Mouse (Mus musculus) megakaryocyte, embryonic 14.5 days (primary cell): Measurements from ENCODE around the gene Tiparp.

ENCODE experiments used
- FLI1 ChIP-seq: IDR thresholded peaks from 2 replicates; pipeline ENCODE4 v1.6.1; 2012; ENCODE audit warnings: low read length, inconsistent platforms, mixed read lengths
- GATA1 ChIP-seq: IDR thresholded peaks from 3 replicates; pipeline ENCODE4 v1.6.1; 2012; ENCODE audit warnings: mixed read lengths, low read length, inconsistent platforms, borderline replicate concordance

GRCm38 (mm10) chr3:65595196-65595595 lies 67.0 kb downstream of the Tiparp start:
- TF ChIP-seq GATA1 (no peak), FLI1 (no peak)
